Mouse (Mus musculus) left cerebral cortex, postnatal 25 days (tissue): ENCODE measurements at regions not wholly inside any gene's neighbourhood (a gene's known extent, or its start where the extent isn't known, plus 50 kb on each side); places are given as distances from the start of the nearest gene placed in this dataset.

ENCODE experiments used
- DNase-seq, 2 experiments: peaks; one replicate each; pipeline ENCODE4 v3.0.0; 2022; ENCODE audit warnings: low spot score in 2 of 2, mixed read lengths in 1 of 2
- intact Hi-C: fragments of 180-260 bp; cut with DNase I; formaldehyde crosslinking; loops from one replicate; pipeline ENCODE4 v1.15.1; 2025

- no peak for DNase-seq
- intact Hi-C loops, result no loop called here
Observed at GRCm38 (mm10) chr9:61618510-61619249, 246.5 kb downstream of the Tle3 start.

- intact Hi-C loops, result no loop called here
- no peak for DNase-seq
Observed at GRCm38 (mm10) chr9:61617979-61618378, 245.8 kb downstream of the Tle3 start.

DNA sequence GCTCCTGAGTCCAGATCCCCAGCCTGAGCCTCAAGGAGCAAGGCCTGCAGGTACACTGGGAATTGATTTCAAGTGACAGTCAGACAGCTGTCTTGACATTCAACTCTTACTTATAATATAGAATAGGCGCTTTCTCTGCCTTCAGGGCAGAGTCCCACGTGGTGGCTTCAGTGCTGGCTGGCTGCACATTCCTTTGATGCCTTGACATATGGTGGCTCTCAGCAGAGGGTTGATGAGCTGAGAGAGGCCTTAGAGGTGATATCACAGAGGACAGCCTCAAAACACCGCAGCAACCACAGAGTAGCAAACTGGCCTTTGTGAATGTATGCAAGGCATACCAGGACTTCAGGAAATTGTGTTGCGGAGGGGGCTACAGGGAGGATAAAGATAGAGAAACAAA lies 243.4 kb downstream of the Tle3 start:
- intact Hi-C loops, result no loop called here
- no peak for DNase-seq

DNA sequence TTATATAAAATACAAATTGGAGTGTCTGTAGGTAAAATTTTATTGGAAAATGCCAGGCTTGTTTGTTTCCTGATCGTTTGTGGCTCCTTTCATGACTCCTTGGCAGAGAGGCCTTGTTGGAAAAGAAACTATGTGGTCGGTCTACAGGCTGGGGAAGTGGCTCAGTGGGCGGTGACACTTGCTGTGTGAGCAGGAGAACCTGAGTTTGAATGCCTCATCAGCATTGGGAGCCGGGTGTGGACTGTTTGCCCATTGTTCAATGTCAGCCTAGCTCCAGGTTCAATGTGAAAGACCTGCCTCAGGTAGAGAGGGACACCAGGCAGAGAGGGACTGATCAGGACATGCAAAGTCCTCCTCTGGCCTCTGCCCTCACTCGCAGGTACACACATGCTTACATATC lies 235.4 kb downstream of the Tle3 start:
- DNase-seq, result no peak

DNA sequence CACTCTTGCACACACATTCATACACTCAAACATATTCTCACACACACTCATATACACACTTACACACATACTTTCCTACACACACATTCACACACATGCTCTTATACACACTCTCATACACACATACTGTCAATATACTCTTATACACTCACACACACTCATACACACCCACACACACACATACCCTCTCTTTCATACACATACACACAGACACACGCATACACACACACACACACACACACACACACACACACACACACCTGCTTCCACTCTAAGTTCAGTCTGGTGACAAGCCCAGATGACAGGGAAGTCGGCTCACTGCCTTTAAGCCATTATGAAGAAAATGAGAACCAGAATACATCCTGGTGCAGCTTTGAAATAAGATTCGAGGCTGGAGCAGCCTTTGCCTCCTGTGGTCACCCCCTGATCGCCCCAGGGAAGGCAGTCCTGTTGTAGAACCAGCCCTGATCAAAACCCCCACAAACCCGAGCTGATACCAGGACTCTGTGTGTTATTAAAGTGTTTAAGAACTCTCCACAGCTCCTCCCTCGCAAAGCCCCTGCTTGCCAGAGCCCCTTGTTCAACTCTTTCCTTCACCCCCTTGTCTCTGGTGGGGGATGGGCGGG lies 230.3 kb downstream of the Tle3 start:
- intact Hi-C loops, result no loop called here
- DNase-seq, result no peak

More for the DNA sequence above, 235.4 kb downstream of the Tle3 start:
- intact Hi-C loops, result no loop called here

GRCm38 (mm10) chr9:61601911-61602310 lies 229.7 kb downstream of the Tle3 start:
- DNase-seq, result no peak

GRCm38 (mm10) chr9:61597287-61597686 lies 225.1 kb downstream of the Tle3 start:
- no peak for DNase-seq
- intact Hi-C loops, result no loop called here

More at GRCm38 (mm10) chr9:61601911-61602310, 229.7 kb downstream of the Tle3 start:
- intact Hi-C loops, result no loop called here

- intact Hi-C loops, result no loop called here
- no peak for DNase-seq
Observed at GRCm38 (mm10) chr9:61596410-61597108, 224.4 kb downstream of the Tle3 start.

GRCm38 (mm10) chr9:61595170-61595967 lies 223.2 kb downstream of the Tle3 start:
- intact Hi-C loops, result no loop called here
- no peak for DNase-seq

GRCm38 (mm10) chr9:61593991-61594390 lies 221.8 kb downstream of the Tle3 start:
- intact Hi-C loops, result no loop called here

DNA sequence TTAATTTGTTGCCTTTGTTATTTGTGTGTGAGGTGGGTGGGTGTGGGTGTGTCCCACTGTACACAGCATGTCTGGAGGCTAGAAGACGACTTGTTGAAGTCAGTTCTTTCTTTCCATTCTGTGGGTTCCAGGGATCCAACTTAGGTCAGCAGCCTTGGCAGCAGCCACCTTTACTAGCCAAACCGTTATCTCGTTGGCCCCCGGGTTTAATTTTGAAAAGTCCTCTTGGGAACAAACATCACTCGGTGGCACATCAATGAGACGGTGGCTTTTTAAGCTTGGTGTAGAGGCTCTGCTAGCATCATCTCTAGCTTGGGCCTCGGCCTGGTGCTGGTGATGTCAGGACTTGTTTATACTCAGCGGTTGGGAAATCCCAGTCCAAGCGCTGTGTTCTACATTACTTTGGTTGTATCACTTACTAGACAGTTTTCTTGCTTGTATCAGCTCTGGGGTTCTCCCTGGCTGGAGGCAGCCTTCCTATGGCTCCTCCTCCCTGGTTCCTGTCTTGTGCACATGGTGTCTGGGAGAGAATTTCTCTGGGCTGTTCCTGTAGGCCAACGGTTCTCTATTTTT lies 217.6 kb downstream of the Tle3 start:
- no peak for DNase-seq
- intact Hi-C loops, result no loop called here

More at GRCm38 (mm10) chr9:61593991-61594390, 221.8 kb downstream of the Tle3 start:
- DNase-seq, result no peak

- intact Hi-C loops, result no loop called here
- DNase-seq, result no peak
Observed at GRCm38 (mm10) chr9:61583281-61584072, 211.3 kb downstream of the Tle3 start.

DNA sequence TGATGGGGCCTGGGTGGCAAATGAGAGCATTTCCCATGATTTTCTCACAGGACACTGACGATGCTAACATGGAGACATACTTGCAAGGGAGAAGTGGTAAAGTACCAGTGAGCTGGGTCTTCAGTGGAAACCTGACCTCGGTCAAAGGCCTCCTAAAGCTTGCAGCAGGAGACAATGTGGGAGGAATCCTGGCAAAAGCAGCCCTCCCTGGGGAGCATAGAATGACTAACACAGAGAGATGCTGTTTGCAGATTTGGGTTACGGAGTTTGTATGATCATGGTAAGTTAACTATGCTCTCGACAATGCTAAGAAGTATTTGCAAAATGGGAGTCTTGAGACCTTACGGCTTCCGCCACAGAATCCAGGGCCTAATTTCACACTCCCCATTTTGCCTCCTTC lies 208.9 kb downstream of the Tle3 start:
- no peak for DNase-seq
- intact Hi-C loops, result no loop called here

DNA sequence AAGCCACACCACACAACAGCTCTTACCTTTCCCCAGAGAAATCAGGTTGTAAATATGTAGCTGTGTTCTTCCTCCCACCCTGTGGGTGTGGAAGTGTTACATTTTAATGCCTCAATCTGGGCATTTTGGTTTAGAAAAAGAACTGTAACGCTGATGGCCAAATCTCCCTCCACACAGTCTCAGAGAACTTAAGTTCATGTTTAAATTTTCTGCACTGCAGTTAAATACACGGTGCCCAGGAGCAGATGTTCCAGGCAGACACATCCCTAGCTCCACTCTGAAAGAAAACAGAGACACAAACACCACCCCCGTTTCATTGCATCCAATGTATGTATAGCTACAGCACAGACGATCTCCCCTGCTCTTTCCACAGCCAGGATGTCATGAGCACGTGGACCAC lies 206.1 kb downstream of the Tle3 start:
- intact Hi-C loops, result loop anchor here (1.0 to 5.0 kb wide), 4 partner anchors 61 to 254 kb away; no protein-coding TSS in a partner anchor
- DNase-seq, result peak; percentile 41 to 80

DNA sequence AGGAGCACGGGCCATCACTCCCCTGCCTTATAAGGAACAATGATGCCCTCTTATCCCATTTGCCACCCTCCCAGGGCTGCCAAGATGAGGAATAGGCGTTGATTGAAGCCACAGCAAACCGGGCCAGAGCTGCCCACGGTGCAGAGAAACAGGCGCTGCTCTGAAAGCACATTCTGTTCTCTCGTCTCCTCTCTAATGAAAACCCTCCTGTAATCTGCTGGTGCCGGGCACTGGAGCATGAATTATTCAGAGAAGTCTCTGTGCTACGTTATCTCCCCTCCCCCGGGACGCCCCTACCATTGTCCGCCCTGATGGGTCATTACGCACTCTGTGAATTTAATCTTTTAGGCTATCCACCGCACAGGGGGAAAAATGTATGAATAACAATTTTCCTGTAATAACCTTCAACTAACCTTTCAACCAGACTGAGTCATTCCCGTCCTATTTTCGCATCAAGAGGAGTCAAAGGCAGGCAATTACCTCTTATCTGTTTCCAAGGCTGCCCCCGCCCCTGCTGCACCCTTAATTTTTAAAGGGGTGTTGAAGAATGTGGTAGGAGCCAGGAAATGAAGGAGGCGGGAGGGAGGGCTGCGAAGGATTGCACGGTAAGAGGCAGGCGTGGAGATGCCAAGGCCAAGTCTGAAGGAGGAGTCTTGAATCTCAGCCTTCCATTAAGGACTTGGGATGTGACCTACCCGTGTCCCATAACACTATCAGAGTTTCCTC lies 201.6 kb downstream of the Tle3 start:
- intact Hi-C loops, result loop anchor here (5.0 kb wide), 1 partner anchor 201 kb away; the partner anchor contains the start of gene Tle3
- DNase-seq, result peak; percentile 74 to 82

DNA sequence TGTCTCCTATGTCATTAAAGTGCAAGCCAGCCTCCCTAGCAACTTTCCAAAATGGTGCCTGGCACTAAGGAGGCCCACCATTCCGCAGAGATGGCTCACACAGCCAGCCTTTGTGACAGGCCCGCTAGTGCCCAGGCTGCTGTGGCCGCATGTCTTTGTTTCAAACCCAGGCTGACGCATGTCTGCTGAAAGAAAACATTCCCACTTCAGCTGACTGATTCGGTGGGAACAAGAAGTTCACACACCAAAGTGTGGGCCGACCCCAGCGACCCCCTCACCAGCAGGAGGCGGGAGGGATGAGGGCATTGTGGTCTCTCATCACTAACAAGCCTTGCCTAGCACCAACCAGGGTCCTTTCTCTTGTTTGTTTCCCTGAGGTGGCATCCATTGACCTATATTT lies 190.9 kb downstream of the Tle3 start:
- DNase-seq, result no peak
- intact Hi-C loops, result no loop called here

DNA sequence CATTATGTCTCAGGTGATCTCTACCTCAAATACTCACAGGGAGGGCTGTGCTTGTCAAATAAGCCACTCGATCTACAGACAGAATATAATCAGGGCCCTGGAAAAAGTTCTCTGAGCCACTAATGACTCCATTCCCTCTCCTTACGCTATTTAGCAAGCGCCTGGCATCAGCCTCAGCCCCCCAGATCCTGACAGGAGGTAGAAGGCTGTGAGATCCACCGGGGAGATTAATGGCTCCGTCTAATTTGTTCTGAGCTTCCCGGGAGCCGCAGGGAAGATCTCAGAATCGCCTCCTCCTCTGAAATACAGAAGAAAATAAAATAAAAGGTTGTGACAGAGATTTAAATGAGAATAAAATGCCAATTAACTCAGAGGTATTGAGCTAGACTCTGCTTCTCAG lies 189.4 kb downstream of the Tle3 start:
- intact Hi-C loops, result no loop called here
- no peak for DNase-seq

DNA sequence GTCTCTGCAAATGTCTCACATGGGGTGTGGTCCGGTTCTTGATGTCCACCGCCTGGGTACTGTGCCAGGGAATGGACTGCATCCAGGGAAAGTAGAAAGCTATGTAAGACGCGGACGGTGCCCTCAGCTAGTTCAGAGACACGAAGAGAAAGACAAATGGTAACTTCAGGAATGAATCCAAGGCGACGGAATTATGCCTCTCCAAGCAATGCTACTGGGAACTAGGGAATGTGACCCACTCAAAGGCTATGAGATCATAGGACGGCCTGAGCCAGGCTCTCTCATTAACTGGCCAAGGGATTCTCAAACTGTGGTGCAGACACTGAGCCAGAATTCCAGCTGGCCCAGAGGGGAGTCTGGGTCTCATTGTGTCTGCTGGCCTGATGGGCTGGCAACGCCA lies 186.5 kb downstream of the Tle3 start:
- intact Hi-C loops, result loop anchor here (5.0 kb wide), 1 partner anchor 139 kb away; no protein-coding TSS in a partner anchor
- DNase-seq, result peak in 1 of 2 experiments; percentile 60
